Mouse (Mus musculus): ENCODE measurements around the gene Utp14a. TPM values are rescaled to one million over a fixed set of nuclear protein-coding genes. Genes with fewer than 3 reads are reported as not detected.
A peak's percentile ranks its signal among the peaks of the same experiment; 100 is the strongest.

Utp14a gene
- polyA plus RNA-seq, 1 experiment from 2014 or later: 22.7 TPM

- peak overlapping the region; percentile 49 for H3K9ac ChIP-seq
- H3K9me3 ChIP-seq: no peaks in the 10 kb centered on the region
- H3K4me3 ChIP-seq: peak overlapping the region; percentile 42
- H3K27ac ChIP-seq: no peak overlapping the region
- 16% methylated on average over 33 of the region's 33 CpGs for WGBS
- peak overlapping the region; percentile 53 for H3K4me2 ChIP-seq (replicated peaks)
- no peaks in the 10 kb centered on the region for H3K36me3 ChIP-seq
- H3K27me3 ChIP-seq: 0 out of 2 replicates have a peak, but pooled peaks cover 3% of the 10 kb centered on the region
- H3K4me1 ChIP-seq: no peaks in the 10 kb centered on the region
- ATAC-seq (ENCODE audit: insufficient number of reproducible peaks, insufficient read depth, low FRiP score, low TSS enrichment): no peak; the same call in 1 of the 2 replicates
Observed at GRCm38 (mm10) chrX:48314530-48315079, 57.9 kb downstream of the Utp14a start.

DNA sequence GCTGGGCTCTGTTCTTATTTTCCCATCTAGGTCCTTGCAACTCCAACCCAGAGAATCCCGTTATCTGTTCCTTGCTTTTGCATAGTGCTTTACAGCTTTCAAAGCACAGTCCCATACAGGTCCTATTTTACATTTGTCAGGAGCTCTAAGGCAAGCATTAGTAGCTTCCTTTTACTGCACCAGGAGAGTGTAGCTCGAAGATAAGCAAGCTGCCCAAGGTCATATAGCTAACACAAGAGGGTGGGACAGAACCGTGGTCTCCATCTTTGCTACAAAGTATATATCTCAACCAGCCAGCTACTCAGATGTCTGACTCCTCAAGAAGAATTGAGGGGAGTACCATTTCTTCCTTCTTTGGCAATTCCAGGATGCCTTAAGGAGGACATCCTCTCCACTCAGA lies 60.8 kb downstream of the Utp14a start:
- Histone ChIP-seq H3K9ac (no peak overlapping the region), H3K27ac (no peak overlapping the region), H3K27me3 (0 out of 2 replicates have a peak, but pooled peaks cover 3% of the 10 kb centered on the region), H3K4me3 (no peak overlapping the region), H3K36me3 (no peaks in the 10 kb centered on the region), H3K9me3 (no peaks in the 10 kb centered on the region), H3K4me2 (replicated peaks) (no peak overlapping the region), H3K4me1 (no peaks in the 10 kb centered on the region)
- WGBS: 66% methylated on average over 3 of the region's 3 CpGs
- ATAC-seq (ENCODE audit: insufficient number of reproducible peaks, insufficient read depth, low FRiP score, low TSS enrichment): no peak

- Histone ChIP-seq H3K9ac (no peak overlapping the region), H3K4me3 (no peak overlapping the region), H3K4me2 (replicated peaks) (no peak overlapping the region), H3K27me3 (0 out of 2 replicates have a peak, but pooled peaks cover 3% of the 10 kb centered on the region), H3K27ac (no peak overlapping the region), H3K36me3 (no peaks in the 10 kb centered on the region), H3K9me3 (no peaks in the 10 kb centered on the region), H3K4me1 (no peaks in the 10 kb centered on the region)
- WGBS: 16% methylated on average over 9 of the region's 9 CpGs
- no peak for ATAC-seq (ENCODE audit: insufficient number of reproducible peaks, insufficient read depth, low FRiP score, low TSS enrichment)
Observed at GRCm38 (mm10) chrX:48318194-48318593, 61.5 kb downstream of the Utp14a start.

Other genes with a start within 250 kb of the Utp14a start
- gene Apln, start 222.0 kb upstream of the Utp14a start, polyA plus RNA-seq (2016; fragmentation: Nextera tagmentation; extraction: Ambion mirVana): 5.7 and 6.2 TPM in 2 replicates
- 3.6 and 3.8 TPM in 2 replicates for gene Xpnpep2, start 148.1 kb upstream of the Utp14a start, polyA plus RNA-seq (2016; fragmentation: Nextera tagmentation; extraction: Ambion mirVana)
- gene Sash3, start 110.4 kb upstream of the Utp14a start, polyA plus RNA-seq (2016; fragmentation: Nextera tagmentation; extraction: Ambion mirVana): 1.4 and 1.8 TPM in 2 replicates
- 4.2 and 4.5 TPM in 2 replicates for gene Zdhhc9, start 48.0 kb upstream of the Utp14a start, polyA plus RNA-seq (2016; fragmentation: Nextera tagmentation; extraction: Ambion mirVana)
- gene Bcorl1, start 84.5 kb downstream of the Utp14a start, polyA plus RNA-seq (2016; fragmentation: Nextera tagmentation; extraction: Ambion mirVana): 5.9 and 6.9 TPM in 2 replicates
- 3.2 and 4.0 TPM in 2 replicates for gene Elf4, start 206.3 kb downstream of the Utp14a start, polyA plus RNA-seq (2016; fragmentation: Nextera tagmentation; extraction: Ambion mirVana)

Data from embryonic facial prominence, embryonic 12.5 days (tissue).